ENCODE assay signal across 12 mouse cellular contexts in genomic region chr5:119877185-119877584, GRCm38 (mm10). TPM values are rescaled to one million over a fixed set of nuclear protein-coding genes. Genes with fewer than 3 reads are reported as not detected.
DNase-seq lines count a peak whose midpoint lies in the region; ATAC-seq and TF ChIP-seq lines count a peak whose summit lies in the region.
"Had no signal": no experiment of that assay in that cellular context is flagged by ENCODE, and none has a peak within 500 bp of the region (broad histone marks: within the 10 kb centered on the region; RNA-seq: fewer than 3 reads in every experiment).

No protein-coding gene starts in this region.

- DNase-seq in liver, adult 2 months (ENCODE audit: extremely low read depth, low read depth, low spot score): peak; percentile 43
- no peak for DNase-seq in liver
- DNase-seq in cerebellum, postnatal 14 days: peak; percentile 73 to 75
- DNase-seq in ovary, postnatal 14 days (ENCODE audit: low spot score): peak; percentile 32
- no peak for DNase-seq in embryonic facial prominence, embryonic 10.5 days (ENCODE audit: low spot score)
- no peak for DNase-seq in layer of hippocampus, adult 2 months (ENCODE audit: low spot score in 2 of 2)
- no peak for DNase-seq in right cerebral cortex, postnatal 14 days
- DNase-seq: forebrain, postnatal 0 days had no signal

- H3K4me1 ChIP-seq in liver, adult 2 months (ENCODE audit: control insufficient read depth, insufficient read depth, low read length): no peaks in the 10 kb centered on the region
- peaks cover 21% of the 10 kb centered on the region for H3K4me1 ChIP-seq in heart, embryonic 16.5 days (ENCODE audit: control insufficient read depth, insufficient read depth, low read length)
- no peaks in the 10 kb centered on the region for H3K4me1 ChIP-seq in embryonic facial prominence, embryonic 10.5 days

- H3K4me2 ChIP-seq in heart, embryonic 16.5 days (ENCODE audit: low read depth, low read length): no peak overlapping the region

- 44% methylated on average over 6 of the region's 6 CpGs for WGBS in liver, adult 2 months
- WGBS in heart, embryonic 16.5 days: 20% methylated on average over 6 of the region's 6 CpGs
- WGBS in embryonic facial prominence, embryonic 10.5 days: 82% methylated on average over 6 of the region's 6 CpGs

- TF ChIP-seq CTCF in liver, adult 2 months (IDR thresholded peaks at IDR 0.05; ENCODE audit: low read depth, low read length): no peak
- TF ChIP-seq CTCF in layer of hippocampus, adult 2 months (conservative IDR thresholded peaks at IDR 0.05): no peak

- no peaks in the 10 kb centered on the region for H3K9me3 ChIP-seq in heart, embryonic 16.5 days (replicated peaks; ENCODE audit: control insufficient read depth, low read length)
- H3K9me3 ChIP-seq in embryonic facial prominence, embryonic 10.5 days: no peaks in the 10 kb centered on the region
- H3K9me3 ChIP-seq: megakaryocyte, embryonic 14.5 days had no signal

- no peaks in the 10 kb centered on the region for H3K79me2 ChIP-seq in liver, adult 2 months (ENCODE audit: control insufficient read depth, insufficient read depth, low read length)

- no peak overlapping the region for H3K27ac ChIP-seq in liver, adult 2 months (replicated peaks; ENCODE audit: insufficient read depth, low read depth, low read length)
- peak overlapping the region; percentile 38 for H3K27ac ChIP-seq in heart, embryonic 16.5 days (ENCODE audit: low read length)
- no peak overlapping the region for H3K27ac ChIP-seq in embryonic facial prominence, embryonic 10.5 days (replicated peaks)
- H3K27ac ChIP-seq in layer of hippocampus, adult 2 months: no peak overlapping the region

- H3K27me3 ChIP-seq in liver, adult 2 months (ENCODE audit: control insufficient read depth, insufficient read depth, low read length): peaks cover 5% of the 10 kb centered on the region; the same call in 1 of the 2 replicates
- H3K27me3 ChIP-seq in heart, embryonic 16.5 days (ENCODE audit: control insufficient read depth, insufficient read depth, low read length): no peaks in the 10 kb centered on the region
- H3K27me3 ChIP-seq in embryonic facial prominence, embryonic 10.5 days (replicated peaks; ENCODE audit: low read depth, poor library complexity, severe bottlenecking): no peaks in the 10 kb centered on the region; the same call in 1 of the 2 replicates

- no peak for TF ChIP-seq POLR2A in liver, adult 2 months (IDR thresholded peaks at IDR 0.05; ENCODE audit: extremely low read depth, insufficient read depth, low read length)

- ATAC-seq in heart, embryonic 16.5 days (replicated peaks; ENCODE audit: extremely low read depth, insufficient read depth, low FRiP score): peak; percentile 31; the same call in 1 of the 2 replicates
- ATAC-seq: forebrain, postnatal 0 days had no signal

- H3K9ac ChIP-seq in liver, adult 2 months (ENCODE audit: low read depth, low read length): no peak overlapping the region
- H3K9ac ChIP-seq in heart, embryonic 16.5 days (ENCODE audit: low read length): no peak overlapping the region
- H3K9ac ChIP-seq: forebrain, postnatal 0 days had no signal

- no peaks in the 10 kb centered on the region for H3K36me3 ChIP-seq in liver, adult 2 months (ENCODE audit: control insufficient read depth, insufficient read depth, low read length)
- H3K36me3 ChIP-seq in heart, embryonic 16.5 days (ENCODE audit: control insufficient read depth, insufficient read depth): peaks cover 18% of the 10 kb centered on the region
- no peaks in the 10 kb centered on the region for H3K36me3 ChIP-seq in embryonic facial prominence, embryonic 10.5 days (replicated peaks)

- no peak overlapping the region for H3K4me3 ChIP-seq in liver, adult 2 months (ENCODE audit: insufficient read depth, low read depth, low read length)
- H3K4me3 ChIP-seq in heart, embryonic 16.5 days (ENCODE audit: low read length): no peak overlapping the region
- H3K4me3 ChIP-seq in embryonic facial prominence, embryonic 10.5 days: no peak overlapping the region
- no peak overlapping the region for H3K4me3 ChIP-seq in layer of hippocampus, adult 2 months
- H3K4me3 ChIP-seq: megakaryocyte, embryonic 14.5 days had no signal

RNA-seq across cellular contexts. Expression of gene Tbx5, which starts 44.7 kb away (rescaled TPM):
- total RNA-seq in liver, adult 2 months (2014; rRNA removed): not detected in 2 replicates
- polyA plus RNA-seq in liver, adult 2 months (2012; rRNA removed): not detected in 2 replicates
- 30.5 and 36.3 TPM in 2 replicates for polyA plus RNA-seq in heart, embryonic 16.5 days (2015; fragmentation: Nextera tagmentation; extraction: Ambion mirVana)
- polyA plus RNA-seq in embryonic facial prominence, embryonic 10.5 days (2016; fragmentation: Nextera tagmentation; extraction: Ambion mirVana): 0.45 and 0.98 TPM in 2 replicates
- not detected for total RNA-seq in layer of hippocampus, adult 2 months (2021)
- total RNA-seq: ES-E14; left cerebral cortex, postnatal 36 days had no signal
- polyA plus RNA-seq: forebrain, postnatal 0 days had no signal

Comparison
In these comparisons a context has a peak if more than half of its experiments do, and no peak if none do; other contexts are left out.
1. DNase-seq: peak in liver, adult 2 months (single experiment), cerebellum, postnatal 14 days (2 of 2) and ovary, postnatal 14 days (single experiment); none in liver (single experiment), embryonic facial prominence, embryonic 10.5 days (single experiment), layer of hippocampus, adult 2 months (0 of 2) and right cerebral cortex, postnatal 14 days (single experiment).
2. RNA of gene Tbx5, which starts 44.7 kb away (polyA plus RNA-seq): 30.5 to 36.3 TPM in heart, embryonic 16.5 days; 0.45 to 0.98 TPM in embryonic facial prominence, embryonic 10.5 days and not detected in liver, adult 2 months; every median in the first group is over 10 times any median in the second.